Mouse (Mus musculus): ENCODE measurements around the gene Adgrf5.

DNA sequence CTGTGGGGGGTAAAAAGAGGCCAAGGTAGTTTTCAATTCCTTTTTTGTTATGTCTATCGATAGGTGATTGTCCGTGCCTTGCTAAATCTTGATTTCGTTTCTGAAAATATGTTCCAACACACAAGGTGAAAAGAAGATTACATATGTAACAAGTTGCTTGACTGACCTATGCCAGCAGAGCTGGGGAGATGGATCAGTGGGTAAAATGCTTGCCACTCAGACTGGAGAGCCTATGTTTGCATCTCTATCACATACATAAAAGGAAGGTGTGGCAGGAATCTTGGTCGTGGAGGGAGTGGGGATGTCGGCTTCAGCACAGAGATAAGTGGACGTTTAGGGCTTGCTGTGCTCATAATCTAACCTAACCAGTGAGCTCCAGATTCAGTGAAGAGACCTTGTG is 3.7 kb downstream of the Adgrf5 start:
- TF ChIP-seq CTCF (IDR thresholded peaks at IDR 0.05; ENCODE audit: low read depth, low read length), result no peak
- TF ChIP-seq EP300 (IDR thresholded peaks at IDR 0.05; ENCODE audit: insufficient read depth, low read depth, low read length), result no peak

All from ES-Bruce4 (cell line).